Mouse (Mus musculus): ENCODE measurements around the gene RPS10-NUDT3.

The RPS10-NUDT3 gene

DNA sequence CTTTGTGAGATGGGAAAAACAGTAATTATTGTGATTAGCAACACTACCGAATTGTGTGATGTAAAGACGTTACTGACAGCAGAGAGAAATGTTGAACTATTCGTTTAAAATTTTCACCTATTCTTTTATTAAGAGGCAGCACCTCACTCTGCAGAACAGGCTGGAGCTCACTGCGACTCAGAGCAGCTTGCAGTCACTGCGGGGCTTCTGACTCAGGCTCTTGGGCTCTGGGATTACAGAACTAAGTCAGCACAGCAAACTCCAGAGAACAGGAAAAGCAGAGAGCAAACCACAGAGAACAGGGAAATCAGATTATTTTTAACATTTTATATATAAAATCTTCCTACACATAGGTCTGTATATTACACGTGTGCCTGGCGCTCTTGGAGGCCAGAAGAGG, 25.4 kb downstream of the RPS10-NUDT3 start:
- DNase-seq: no peak

DNA sequence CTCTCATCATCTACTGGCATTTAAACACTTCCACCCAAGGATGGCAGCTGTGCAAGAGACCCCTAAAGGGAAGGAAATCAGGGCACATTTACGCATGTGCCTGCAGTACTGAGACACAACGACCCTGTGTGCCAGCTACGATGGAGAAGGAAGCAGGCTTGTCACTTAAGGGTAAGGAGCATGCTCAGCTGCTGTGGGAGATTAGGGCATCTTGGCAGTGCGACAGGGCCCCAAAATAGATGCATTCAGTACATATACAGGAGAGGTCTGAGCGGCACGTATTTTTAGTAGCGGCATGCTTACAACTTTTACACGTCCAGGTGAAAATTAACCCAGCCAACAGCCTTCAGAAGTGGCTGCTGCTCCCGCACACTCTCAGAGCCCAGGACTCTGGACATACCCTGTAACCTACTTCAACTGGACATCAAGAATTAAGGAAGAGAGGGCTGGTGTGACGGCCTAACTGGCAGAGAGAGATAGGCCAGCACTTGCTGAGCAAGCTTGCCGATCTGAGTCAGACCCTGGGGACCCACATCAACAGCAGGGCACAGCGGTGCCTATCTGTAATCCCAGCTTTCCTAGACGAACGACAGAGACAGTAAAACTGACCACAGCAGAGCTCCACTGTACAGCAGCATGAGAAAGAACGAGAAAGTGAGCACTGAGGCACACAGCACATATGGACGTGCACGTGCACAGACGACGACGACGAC, 31.3 kb downstream of the RPS10-NUDT3 start:
- peak; percentile 98 for DNase-seq

GRCm38 (mm10) chr17:27603036-27603435, 32.0 kb downstream of the RPS10-NUDT3 start:
- DNase-seq: no peak

DNA sequence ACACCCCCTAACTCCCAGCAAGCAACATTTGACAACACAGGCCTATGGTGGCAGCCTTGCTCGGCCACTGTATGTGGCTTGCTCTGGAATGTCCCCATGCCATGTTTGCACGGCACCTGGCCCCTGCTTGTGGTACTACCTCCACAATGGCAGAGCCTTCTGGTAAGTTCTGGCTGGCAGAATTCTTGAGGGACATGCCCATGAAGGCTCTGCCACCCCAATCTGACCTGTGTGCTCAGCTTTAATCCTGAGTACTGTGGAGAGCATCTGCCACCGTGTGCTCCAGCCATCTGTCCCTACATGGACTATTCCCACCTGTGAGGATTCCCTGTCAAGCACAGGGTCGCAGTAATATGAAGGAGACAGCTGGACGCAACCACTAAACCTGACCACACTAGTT, 34.2 kb downstream of the RPS10-NUDT3 start:
- no peak for DNase-seq

- DNase-seq: no peak
Measured at GRCm38 (mm10) chr17:27600286-27600685, 34.7 kb downstream of the RPS10-NUDT3 start.

- peak; percentile 97 for DNase-seq
Measured at GRCm38 (mm10) chr17:27596376-27597190, 38.4 kb downstream of the RPS10-NUDT3 start.

- DNase-seq: no peak
Measured at GRCm38 (mm10) chr17:27595659-27596375, 39.2 kb downstream of the RPS10-NUDT3 start.

GRCm38 (mm10) chr17:27592565-27592910, 42.5 kb downstream of the RPS10-NUDT3 start:
- no peak for DNase-seq

- DNase-seq: no peak
Measured at GRCm38 (mm10) chr17:27591826-27592564, 43.0 kb downstream of the RPS10-NUDT3 start.

- no peak for DNase-seq
Measured at GRCm38 (mm10) chr17:27588231-27588630, 46.8 kb downstream of the RPS10-NUDT3 start.

DNA sequence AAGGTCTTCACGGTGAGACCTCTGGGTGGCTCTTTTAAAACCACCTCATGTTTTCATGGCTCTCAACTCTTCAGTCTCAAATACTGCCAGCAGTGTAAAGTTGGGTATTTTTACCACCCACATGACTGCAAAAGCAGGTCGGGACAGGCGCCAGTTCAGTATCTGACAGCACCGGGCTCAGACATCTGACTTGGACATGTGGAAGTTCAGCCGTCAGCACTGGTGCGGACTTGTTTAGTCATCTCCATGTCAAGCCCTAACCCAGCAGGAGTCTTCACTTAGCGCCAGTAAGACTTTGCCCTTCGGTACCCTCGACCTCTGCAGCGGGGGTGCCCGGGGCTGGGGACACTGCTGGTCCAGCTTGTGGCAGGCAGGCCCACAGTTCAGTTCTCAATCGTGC, 47.8 kb downstream of the RPS10-NUDT3 start:
- DNase-seq: peak; percentile 97

DNA sequence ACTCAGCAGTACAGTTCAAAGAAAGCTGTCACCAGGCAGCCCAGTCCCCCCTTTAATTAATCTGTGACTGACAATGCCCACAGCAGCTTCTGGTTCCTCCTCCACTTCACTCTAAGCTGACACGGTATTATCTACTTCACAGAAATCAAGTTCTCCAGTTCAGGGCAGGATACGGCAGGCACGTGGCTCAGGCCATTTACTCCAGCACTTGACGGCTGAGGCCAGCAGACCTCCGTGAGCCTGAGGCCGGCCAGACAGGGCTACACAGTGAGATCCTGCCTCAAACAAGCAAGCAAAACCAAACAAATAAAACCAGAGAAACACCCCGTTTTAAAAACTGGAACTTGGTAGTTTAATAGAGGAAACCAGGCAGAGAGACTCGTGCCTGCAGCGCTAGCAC, 48.4 kb downstream of the RPS10-NUDT3 start:
- peak; percentile 95 for DNase-seq

DNA sequence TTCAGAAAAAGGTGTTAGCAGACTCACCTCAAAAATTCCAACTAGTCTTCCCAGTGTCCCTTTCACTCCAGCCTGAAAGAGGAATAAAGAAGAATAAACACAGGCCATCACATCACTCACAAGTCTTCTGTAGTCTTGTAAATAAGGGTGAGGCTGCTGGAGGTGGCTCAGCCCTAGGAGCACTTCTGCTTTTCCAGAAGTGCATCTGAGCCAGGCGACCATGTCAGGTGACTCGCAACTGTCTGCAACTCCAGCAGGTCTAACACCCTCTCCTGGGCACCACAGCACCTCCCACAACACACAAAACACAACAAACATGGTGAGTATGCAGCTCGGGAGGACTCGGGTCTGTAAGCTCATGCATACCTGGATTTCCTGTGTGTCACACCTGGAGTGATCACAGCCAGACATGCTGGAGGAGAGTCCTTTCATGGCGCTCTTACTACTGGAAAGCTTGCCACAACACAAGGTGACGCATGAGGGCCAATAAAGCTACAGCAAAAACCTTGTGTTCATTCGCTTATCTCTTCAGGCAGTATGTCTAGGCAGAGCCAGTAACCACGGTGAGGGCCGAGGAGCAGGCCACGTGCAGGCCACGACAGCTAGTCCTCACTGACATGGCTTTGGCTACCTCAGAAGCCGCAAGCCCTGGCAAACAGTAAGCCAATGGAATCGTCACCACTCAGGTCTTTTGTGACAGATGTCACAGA, 51.7 kb downstream of the RPS10-NUDT3 start:
- DNase-seq: no peak

- peak; percentile 90 for DNase-seq
Measured at GRCm38 (mm10) chr17:27580392-27581068, 54.5 kb downstream of the RPS10-NUDT3 start.

- no peak for DNase-seq
Measured at GRCm38 (mm10) chr17:27579816-27580215, 55.2 kb downstream of the RPS10-NUDT3 start.

- peak; percentile 92 for DNase-seq
Measured at GRCm38 (mm10) chr17:27578487-27578886, 56.5 kb downstream of the RPS10-NUDT3 start.

DNA sequence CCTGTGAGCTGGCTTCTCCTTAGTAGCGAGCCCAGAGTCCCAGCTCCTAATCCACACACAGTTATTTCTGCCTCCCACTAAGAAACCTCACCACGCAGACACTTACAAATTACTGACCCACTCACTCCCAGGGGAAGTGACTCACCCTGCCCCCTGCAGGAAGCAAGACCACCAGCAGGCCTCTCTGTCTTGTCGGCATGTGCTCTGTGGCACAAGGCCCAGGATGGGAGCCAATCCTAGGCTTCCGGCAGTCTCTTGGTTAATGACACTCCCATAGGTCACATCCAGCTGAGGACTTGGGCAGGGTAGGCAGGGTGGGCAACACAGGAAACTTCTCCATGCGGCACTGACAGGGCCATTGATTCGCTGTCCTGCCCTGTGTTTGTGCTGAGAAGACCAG, 57.6 kb downstream of the RPS10-NUDT3 start:
- peak; percentile 91 for DNase-seq

DNA sequence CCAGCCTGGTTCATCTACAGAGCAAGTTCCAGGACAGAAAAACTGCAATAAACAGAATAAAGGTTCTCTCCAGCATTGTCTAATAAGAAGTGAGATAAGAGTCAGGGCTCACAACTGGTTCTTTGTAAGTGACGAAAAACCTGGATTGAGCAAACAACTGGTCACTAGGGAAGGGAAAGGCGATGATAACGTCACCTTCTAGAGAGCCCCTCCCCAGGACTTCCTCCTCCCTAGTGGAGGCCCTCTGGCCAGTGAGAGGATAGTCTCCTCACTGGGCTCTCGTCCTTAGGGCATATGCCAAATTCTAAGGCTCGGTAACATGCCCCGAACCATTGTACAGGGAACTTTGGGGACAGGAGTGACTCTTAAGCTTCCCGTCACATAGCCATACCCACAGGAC, 59.0 kb downstream of the RPS10-NUDT3 start:
- no peak for DNase-seq

- peak; percentile 90 for DNase-seq
Measured at GRCm38 (mm10) chr17:27575116-27575776, 59.8 kb downstream of the RPS10-NUDT3 start.

DNA sequence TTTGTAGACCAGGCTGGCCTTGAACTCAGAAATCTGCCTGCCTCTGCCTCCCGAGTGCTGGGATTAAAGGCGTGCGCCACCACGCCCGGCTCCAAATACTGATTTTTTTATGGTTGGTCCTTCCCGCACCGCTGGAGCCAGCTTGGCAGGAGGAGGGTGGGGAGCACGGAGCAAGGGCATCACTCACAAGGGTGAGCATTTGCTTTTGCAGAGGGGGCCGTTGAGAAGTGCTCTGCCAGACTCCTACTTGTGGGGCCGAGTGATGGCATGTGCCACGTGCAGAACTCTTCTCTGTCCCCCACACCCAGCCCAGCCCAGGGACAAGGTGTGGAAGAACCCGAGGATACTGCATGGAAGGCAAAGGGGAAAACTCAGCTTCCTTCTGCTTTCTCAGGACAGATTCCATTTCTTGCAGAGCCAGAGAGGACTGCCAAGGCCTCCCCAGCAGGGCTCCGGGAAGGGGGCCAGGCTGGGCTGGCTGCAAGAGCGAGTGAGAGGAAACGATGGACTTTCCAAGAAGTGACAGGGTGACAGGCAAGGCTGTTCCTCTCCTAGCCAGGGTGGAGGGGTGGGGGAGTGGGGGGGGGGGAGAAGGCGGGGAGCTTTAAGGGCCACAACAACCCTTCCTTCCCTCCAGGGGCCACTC, 60.4 kb downstream of the RPS10-NUDT3 start:
- DNase-seq: peak; percentile 98
